Mouse (Mus musculus): ENCODE data around the gene Olfr433. TPM values are rescaled to one million over a fixed set of nuclear protein-coding genes. Genes with fewer than 3 reads are reported as not detected.
"Not testable (repeated sequence)": the region's sequence is repeated elsewhere in the genome, so short reads cannot be mapped to it uniquely, and the experiment has no call there.

Olfr433 gene
- polyA plus RNA-seq (2015; fragmentation: Nextera tagmentation; extraction: Ambion mirVana): not detected in 2 replicates

- Histone ChIP-seq H3K9ac (ENCODE audit: low read depth, low read length) (no peak within 1 kb of the TSS), H3K27me3 (replicated peaks; ENCODE audit: control insufficient read depth, insufficient read depth, low read length) (no peaks in the 10 kb centered on the region), H3K27ac (ENCODE audit: low read depth, low read length) (no peak within 1 kb of the TSS), H3K9me3 (ENCODE audit: control insufficient read depth) (no peaks in the 10 kb centered on the region), H3K4me3 (ENCODE audit: low read depth, low read length) (no peak within 1 kb of the TSS), H3K4me1 (replicated peaks; ENCODE audit: control insufficient read depth, insufficient read depth, low read length) (no peaks in the 10 kb centered on the region), H3K4me2 (replicated peaks; ENCODE audit: low read depth) (no peak within 1 kb of the TSS), H3K36me3 (ENCODE audit: control insufficient read depth, insufficient read depth) (no peaks in the 10 kb centered on the region)
- ATAC-seq: no peak
- WGBS: 77% methylated on average over 7 of the region's 7 CpGs
- no peak for TF ChIP-seq CTCF (IDR thresholded peaks at IDR 0.05; ENCODE audit: low read depth)
These were observed at the start of gene Olfr433 for GRCm38 (mm10) chr1:174040523-174041177. Olfr433 (plus strand) TSS chr1:174040705.

GRCm38 (mm10) chr1:173995003-173995402, 45.5 kb upstream of the Olfr433 start:
- Histone ChIP-seq H3K36me3 (ENCODE audit: control insufficient read depth, insufficient read depth) (no peaks in the 10 kb centered on the region), H3K9ac (ENCODE audit: low read depth, low read length) (no peak overlapping the region), H3K4me2 (replicated peaks; ENCODE audit: low read depth) (no peak overlapping the region), H3K4me1 (replicated peaks; ENCODE audit: control insufficient read depth, insufficient read depth, low read length) (no peaks in the 10 kb centered on the region), H3K4me3 (ENCODE audit: low read depth, low read length) (no peak overlapping the region), H3K9me3 (ENCODE audit: control insufficient read depth) (no peaks in the 10 kb centered on the region), H3K27ac (ENCODE audit: low read depth, low read length) (no peak overlapping the region), H3K27me3 (replicated peaks; ENCODE audit: control insufficient read depth, insufficient read depth, low read length) (no peaks in the 10 kb centered on the region)
- ATAC-seq: no peak
- 86% methylated on average over 4 of the region's 4 CpGs for WGBS
- TF ChIP-seq CTCF (IDR thresholded peaks at IDR 0.05; ENCODE audit: low read depth): no peak

GRCm38 (mm10) chr1:174004352-174005109, 36.0 kb upstream of the Olfr433 start:
- H3K4me1 ChIP-seq (replicated peaks; ENCODE audit: control insufficient read depth, insufficient read depth, low read length); H3K27me3 ChIP-seq (replicated peaks; ENCODE audit: control insufficient read depth, insufficient read depth, low read length); H3K9ac ChIP-seq (ENCODE audit: low read depth, low read length); ATAC-seq; H3K4me3 ChIP-seq (ENCODE audit: low read depth, low read length); H3K9me3 ChIP-seq (ENCODE audit: control insufficient read depth); H3K36me3 ChIP-seq (ENCODE audit: control insufficient read depth, insufficient read depth); H3K4me2 ChIP-seq (replicated peaks; ENCODE audit: low read depth); H3K27ac ChIP-seq (ENCODE audit: low read depth, low read length): not testable (repeated sequence)
- 66% methylated on average over 2 of the region's 3 CpGs for whole genome bisulfite sequencing

- not testable (repeated sequence) for ATAC-seq; H3K4me2 ChIP-seq (replicated peaks; ENCODE audit: low read depth); H3K4me1 ChIP-seq (replicated peaks; ENCODE audit: control insufficient read depth, insufficient read depth, low read length); H3K4me3 ChIP-seq (ENCODE audit: low read depth, low read length); H3K36me3 ChIP-seq (ENCODE audit: control insufficient read depth, insufficient read depth); H3K27me3 ChIP-seq (replicated peaks; ENCODE audit: control insufficient read depth, insufficient read depth, low read length); H3K9ac ChIP-seq (ENCODE audit: low read depth, low read length); H3K27ac ChIP-seq (ENCODE audit: low read depth, low read length); H3K9me3 ChIP-seq (ENCODE audit: control insufficient read depth)
These were observed 33.5 kb upstream of the Olfr433 start for GRCm38 (mm10) chr1:174007050-174007449.

- no peaks in the 10 kb centered on the region for H3K4me1 ChIP-seq (replicated peaks; ENCODE audit: control insufficient read depth, insufficient read depth, low read length)
- H3K4me2 ChIP-seq (replicated peaks; ENCODE audit: low read depth): no peak within 1 kb of the TSS
- no peaks in the 10 kb centered on the region for H3K36me3 ChIP-seq (ENCODE audit: control insufficient read depth, insufficient read depth)
- 0 out of 2 replicates have a peak, but pooled peaks have one; percentile 36 for ATAC-seq
- no peak within 1 kb of the TSS for H3K9ac ChIP-seq (ENCODE audit: low read depth, low read length)
- TF ChIP-seq CTCF (IDR thresholded peaks at IDR 0.05; ENCODE audit: low read depth): no peak
- H3K27me3 ChIP-seq (replicated peaks; ENCODE audit: control insufficient read depth, insufficient read depth, low read length): no peaks in the 10 kb centered on the region
- H3K9me3 ChIP-seq (ENCODE audit: control insufficient read depth): no peaks in the 10 kb centered on the region
- no peak within 1 kb of the TSS for H3K4me3 ChIP-seq (ENCODE audit: low read depth, low read length)
- H3K27ac ChIP-seq (ENCODE audit: low read depth, low read length): no peak within 1 kb of the TSS
- WGBS: 29% methylated on average over 1 of the region's 1 CpGs
These were observed 8.8 kb upstream of the Olfr433 start, which contains the start of gene Ifi205 for GRCm38 (mm10) chr1:174031698-174032097. Ifi205 (minus strand) TSS chr1:174031810.

GRCm38 (mm10) chr1:174035841-174036240, 4.7 kb upstream of the Olfr433 start:
- WGBS: 66% methylated on average over 4 of the region's 4 CpGs
- H3K36me3 ChIP-seq (ENCODE audit: control insufficient read depth, insufficient read depth): no peaks in the 10 kb centered on the region
- ATAC-seq: no peak

More at GRCm38 (mm10) chr1:174035841-174036240, 4.7 kb upstream of the Olfr433 start:
- Histone ChIP-seq H3K9me3 (ENCODE audit: control insufficient read depth) (no peaks in the 10 kb centered on the region), H3K4me2 (replicated peaks; ENCODE audit: low read depth) (no peak overlapping the region), H3K4me1 (replicated peaks; ENCODE audit: control insufficient read depth, insufficient read depth, low read length) (no peaks in the 10 kb centered on the region), H3K4me3 (ENCODE audit: low read depth, low read length) (no peak overlapping the region), H3K27ac (ENCODE audit: low read depth, low read length) (no peak overlapping the region), H3K9ac (ENCODE audit: low read depth, low read length) (no peak overlapping the region), H3K27me3 (replicated peaks; ENCODE audit: control insufficient read depth, insufficient read depth, low read length) (no peaks in the 10 kb centered on the region)
- no peak for TF ChIP-seq CTCF (IDR thresholded peaks at IDR 0.05; ENCODE audit: low read depth)
